Mouse (Mus musculus) forebrain, postnatal 0 days (tissue): ENCODE data around the gene Tle3. TPM values are rescaled to one million over a fixed set of nuclear protein-coding genes. Genes with fewer than 3 reads are reported as not detected.

Experiments
- ATAC-seq: fragments of 200-750 bp; cut with Nextera tagmentation; 2 replicates; pipeline ENCODE4 v1.8.0; 2017; ENCODE audit warnings: mild to moderate bottlenecking, moderate library complexity
- DNase-seq: peaks from one replicate; pipeline ENCODE4 v3.0.0-alpha.2; 2015
- H3K27ac ChIP-seq: fragments of 300-500 bp; sonication (generic); 2 replicates; pipeline ENCODE4 v1.5.1; 2014; ENCODE audit warnings: low read depth, mild to moderate bottlenecking, antibody characterized with exemption, low read length, moderate library complexity, mixed read lengths
- H3K27me3 ChIP-seq: fragments of 300-500 bp; sonication (generic); 2 replicates; pipeline ENCODE4 v1.6.1; 2014; ENCODE audit warnings: mild to moderate bottlenecking, low read length, mixed read lengths; ENCODE audit not compliant: insufficient read depth
- H3K36me3 ChIP-seq: fragments of 300-500 bp; sonication (generic); 2 replicates; pipeline ENCODE4 v1.6.1; 2014; ENCODE audit warnings: mild to moderate bottlenecking, moderate library complexity; ENCODE audit not compliant: insufficient read depth
- H3K4me1 ChIP-seq: fragments of 300-500 bp; sonication (generic); 2 replicates; pipeline ENCODE4 v1.6.1; 2014; ENCODE audit warnings: antibody characterized with exemption; ENCODE audit not compliant: insufficient read depth
- H3K4me2 ChIP-seq: fragments of 300-500 bp; sonication (generic); 2 replicates; pipeline ENCODE4 v1.6.1; 2014; ENCODE audit warnings: low read depth, mild to moderate bottlenecking, moderate library complexity
- H3K4me3 ChIP-seq: fragments of 300-500 bp; sonication (generic); 2 replicates; pipeline ENCODE4 v1.5.1; 2014; ENCODE audit warnings: low read depth, low read length, mixed read lengths
- H3K9ac ChIP-seq: fragments of 300-500 bp; sonication (generic); 2 replicates; pipeline ENCODE4 v1.6.1; 2014; ENCODE audit warnings: mild to moderate bottlenecking
- H3K9me3 ChIP-seq: fragments of 300-500 bp; sonication (generic); 2 replicates; pipeline ENCODE4 v1.6.1; 2016; ENCODE audit warnings: low read length
- CTCF ChIP-seq: sonication (generic); IDR thresholded peaks from 2 replicates; pipeline ENCODE4 v1.5.1; 2016; ENCODE audit warnings: antibody characterized with exemption, control low read depth, low read depth
- WGBS: fragments of 180-500 bp; shearing (Covaris S2); extraction: QIAGEN DNeasy Blood & Tissue Kit; methylation state at CpG from one replicate; pipeline ENCODE4 v1.1.7; 2014; 5-methylcytosine and 5-hydroxymethylcytosine counted together
- polyA plus RNA-seq: library from polyadenylated mRNA; unstranded; fragments of >200 nt; fragmentation: Nextera tagmentation; extraction: Ambion mirVana; gene quantifications from 2 replicates; pipeline ENCODE4 v1.2.1, GENCODE M21; 2015
- total RNA-seq: library from RNA; depleted of rRNA; stranded (reverse); fragments of >200 nt; gene quantifications from 2 replicates; pipeline ENCODE4 v1.2.3, GENCODE M21; 2014

Tle3 gene
- total and polyA plus RNA-seq, 2 experiments from 2014 or later: 16.3 to 66.3 TPM

- H3K9ac ChIP-seq: no peak overlapping the region
- 29% methylated on average over 6 of the region's 6 CpGs for WGBS
These were observed 4.2 kb upstream of the Tle3 start for GRCm38 (mm10) chr9:61367857-61368566.

DNA sequence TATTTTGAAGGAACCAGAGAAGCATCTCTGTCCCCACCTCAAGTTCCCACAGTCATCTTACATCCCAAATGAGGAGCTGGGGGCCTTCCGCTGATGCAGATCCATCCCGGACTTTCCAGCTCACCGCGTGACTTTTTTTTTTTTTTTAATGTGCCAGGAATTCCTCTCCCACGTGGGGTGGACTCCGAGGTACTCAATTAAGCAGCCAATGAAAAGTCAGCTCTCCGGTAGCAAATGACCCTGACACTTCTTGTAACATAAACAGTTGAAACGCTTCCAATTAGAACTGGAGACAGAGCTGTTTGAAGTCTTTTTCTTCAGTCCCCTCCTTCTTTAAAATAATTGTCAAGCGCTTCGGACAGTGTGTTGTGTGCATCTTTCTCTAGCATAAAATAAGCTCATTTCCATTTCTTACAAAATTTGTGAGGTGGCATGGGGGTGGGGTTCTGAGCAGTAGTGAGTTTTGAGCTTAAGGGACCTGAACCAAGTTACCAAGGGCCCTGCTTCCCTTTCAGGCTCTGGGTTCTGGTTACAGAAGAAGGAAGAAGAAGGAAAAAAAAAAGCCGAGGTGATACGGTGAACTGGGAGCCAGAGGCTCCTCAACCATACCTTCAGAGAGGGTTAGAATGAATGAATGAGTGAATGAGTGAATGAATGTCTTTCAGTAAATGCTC is 3.5 kb upstream of the Tle3 start:
- Histone ChIP-seq H3K9me3 (no peaks in the 10 kb centered on the region), H3K4me2 (peak overlapping the region; percentile 51; the same call in 1 of the 2 replicates), H3K4me1 (peaks cover 8% of the 10 kb centered on the region), H3K27me3 (peaks cover 20% of the 10 kb centered on the region), H3K9ac (no peak overlapping the region), H3K27ac (no peak overlapping the region), H3K36me3 (no peaks in the 10 kb centered on the region), H3K4me3 (no peak overlapping the region)
- DNase-seq (peak; percentile 82), ATAC-seq (no peak)
- TF ChIP-seq CTCF: no peak
- 2% methylated on average over 12 of the region's 12 CpGs for WGBS

More at GRCm38 (mm10) chr9:61367857-61368566, 4.2 kb upstream of the Tle3 start:
- Histone ChIP-seq H3K27ac (no peak overlapping the region), H3K4me1 (peaks cover 8% of the 10 kb centered on the region), H3K27me3 (peaks cover 21% of the 10 kb centered on the region), H3K36me3 (no peaks in the 10 kb centered on the region), H3K4me2 (no peak overlapping the region), H3K4me3 (no peak overlapping the region), H3K9me3 (no peaks in the 10 kb centered on the region)
- no peak for ATAC-seq
- TF ChIP-seq CTCF: no peak
- no peak for DNase-seq

- peak; percentile 29; the same call in 1 of the 2 replicates for TF ChIP-seq CTCF
- ATAC-seq: no peak
- WGBS: 2% methylated on average over 45 of the region's 45 CpGs
These were observed 2.6 kb upstream of the Tle3 start for GRCm38 (mm10) chr9:61369316-61370273.

GRCm38 (mm10) chr9:61370454-61370888 is 1.7 kb upstream of the Tle3 start:
- Histone ChIP-seq H3K9ac (peak overlapping the region; percentile 55), H3K27ac (peak overlapping the region; percentile 93), H3K36me3 (no peaks in the 10 kb centered on the region), H3K27me3 (peaks cover 16% of the 10 kb centered on the region), H3K4me1 (peaks cover 8% of the 10 kb centered on the region), H3K4me2 (peak overlapping the region; percentile 99), H3K4me3 (peak overlapping the region; percentile 83), H3K9me3 (no peaks in the 10 kb centered on the region)
- TF ChIP-seq CTCF: no peak
- WGBS: 1% methylated on average over 25 of the region's 25 CpGs
- ATAC-seq: peak; percentile 91
- peak; percentile 100 for DNase-seq

More at GRCm38 (mm10) chr9:61369316-61370273, 2.6 kb upstream of the Tle3 start:
- Histone ChIP-seq H3K9me3 (no peaks in the 10 kb centered on the region), H3K4me2 (peak overlapping the region; percentile 51), H3K4me3 (0 out of 2 replicates have a peak overlapping the region, but pooled peaks have one; percentile 3), H3K4me1 (peaks cover 8% of the 10 kb centered on the region), H3K36me3 (no peaks in the 10 kb centered on the region), H3K9ac (no peak overlapping the region), H3K27ac (no peak overlapping the region), H3K27me3 (peaks cover 16% of the 10 kb centered on the region)
- peak; percentile 64 for DNase-seq

- peak overlapping the region; percentile 99 for H3K4me2 ChIP-seq
- peak overlapping the region; percentile 93 for H3K27ac ChIP-seq
- H3K9me3 ChIP-seq: no peaks in the 10 kb centered on the region
- H3K4me3 ChIP-seq: peak overlapping the region; percentile 83
- DNase-seq: peak; percentile 70
- no peaks in the 10 kb centered on the region for H3K36me3 ChIP-seq
- no peak for TF ChIP-seq CTCF
- WGBS: 1% methylated on average over 66 of the region's 66 CpGs
- peaks cover 8% of the 10 kb centered on the region for H3K4me1 ChIP-seq
- H3K9ac ChIP-seq: peak overlapping the region; percentile 55
- H3K27me3 ChIP-seq: peaks cover 14% of the 10 kb centered on the region
- peak; percentile 38 for ATAC-seq
These were observed 1.0 kb upstream of the Tle3 start for GRCm38 (mm10) chr9:61370889-61371754.
